Mouse (Mus musculus) embryonic stem cell, embryonic (primary cell): Measurements from ENCODE around the gene Apela.

Source experiments
- CTCF ChIA-PET, 4 experiments: fragments of 300-600 bp in 2 of 4; fragments of 350-600 bp in 2 of 4; sonication (Branson Sonifier 250); formaldehyde crosslinking; loops; one replicate each; lab custom pipeline; 2022; ENCODE audit warnings: inconsistent platforms in 2 of 4; lab: Charles Lee
- POLR2A ChIA-PET, 4 experiments: fragments of 300-600 bp in 2 of 4; fragments of 350-600 bp in 2 of 4; sonication (Branson Sonifier 250); formaldehyde crosslinking; loops; one replicate each; lab custom pipeline; 2022; ENCODE audit warnings: antibody characterized with exemption in 4 of 4, inconsistent platforms in 1 of 4; lab: Charles Lee

The Apela gene

DNA sequence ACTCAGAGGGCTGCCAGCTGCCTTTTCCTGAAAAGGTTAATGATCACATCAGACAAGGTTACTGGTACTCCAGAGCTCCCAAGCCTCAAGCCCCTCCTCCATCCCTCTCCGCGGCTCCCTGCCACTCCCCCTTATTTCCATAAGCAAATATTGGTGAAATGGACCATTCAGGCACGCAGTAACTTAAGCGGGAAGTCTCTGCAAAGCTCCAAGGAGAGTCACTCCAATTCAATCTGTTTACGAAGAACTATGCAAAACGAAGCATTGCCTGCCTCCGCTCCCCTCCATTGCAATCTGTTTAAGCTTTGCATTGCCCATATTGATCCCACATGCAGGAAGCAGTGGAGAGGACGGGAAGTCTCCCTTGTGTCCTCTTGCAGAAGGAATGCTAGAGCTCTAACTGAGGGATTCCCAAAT is at the start of gene Apela:
Apela (minus strand) TSS at position 220 of the 417 bp plus-strand sequence.
- ChIA-PET CTCF (interaction anchor here in 3 of 4 experiments (0.5 to 1.4 kb wide), 5 partner anchors 9 to 345 kb away, joined by 3 to 13 read pairs (median 3); no protein-coding TSS in a partner anchor), POLR2A (interaction anchor here (0.6 to 3.7 kb wide), 29 partner anchors 8 to 238 kb away, joined by 3 to 53 read pairs (median 4); no protein-coding TSS in a partner anchor)

DNA sequence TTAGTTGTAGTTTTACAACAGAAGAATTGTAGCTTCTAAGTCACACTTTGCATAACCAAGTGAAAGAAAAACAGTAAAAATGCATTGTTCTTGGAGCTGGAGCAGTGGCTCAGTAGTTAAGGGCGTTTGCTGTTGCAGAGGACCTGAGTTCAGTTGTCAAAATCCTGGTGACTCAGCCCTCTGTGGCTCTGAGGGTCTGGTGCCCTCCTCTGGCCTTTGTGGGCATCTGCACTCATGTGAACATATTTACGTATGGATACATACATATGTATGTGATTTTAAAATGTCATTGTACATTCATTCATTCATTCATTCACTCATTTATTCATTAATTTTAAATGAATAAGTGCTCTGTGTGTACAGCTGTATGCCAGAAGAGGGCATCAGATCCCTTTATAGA is 48.5 kb upstream of the Apela start:
- CTCF ChIA-PET, result interaction anchor here in 3 of 4 experiments (1.0 to 1.4 kb wide), 6 partner anchors 9 to 63 kb away, joined by 3 to 5 read pairs (median 4); partner anchors contain the start of gene Apela (in 1 of the 3)
- POLR2A ChIA-PET, result interaction anchor here in 1 of 4 experiments (0.7 kb wide), 1 partner anchor 63 kb away, joined by 3 read pairs; no protein-coding TSS in a partner anchor

DNA sequence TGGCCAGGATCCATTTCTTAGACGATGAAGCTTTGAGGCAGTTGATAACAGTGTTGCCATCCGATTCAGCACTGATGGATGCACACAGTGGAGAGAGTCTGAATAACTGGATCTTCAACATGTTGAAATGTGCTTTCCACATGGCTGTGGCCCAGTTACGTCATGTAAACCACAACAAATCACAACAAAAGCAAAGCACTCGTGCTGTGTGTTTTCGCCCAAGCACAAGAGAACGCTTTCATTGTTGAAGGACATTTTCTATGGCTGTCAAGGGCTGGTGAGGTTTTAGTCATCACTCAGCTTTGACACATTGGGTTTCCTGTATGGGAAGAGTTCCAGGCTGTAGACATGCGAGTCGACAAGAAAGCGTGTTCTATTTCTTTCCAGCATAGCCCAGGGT is 43.6 kb upstream of the Apela start:
- ChIA-PET CTCF (no interaction called here), POLR2A (no interaction called here)

DNA sequence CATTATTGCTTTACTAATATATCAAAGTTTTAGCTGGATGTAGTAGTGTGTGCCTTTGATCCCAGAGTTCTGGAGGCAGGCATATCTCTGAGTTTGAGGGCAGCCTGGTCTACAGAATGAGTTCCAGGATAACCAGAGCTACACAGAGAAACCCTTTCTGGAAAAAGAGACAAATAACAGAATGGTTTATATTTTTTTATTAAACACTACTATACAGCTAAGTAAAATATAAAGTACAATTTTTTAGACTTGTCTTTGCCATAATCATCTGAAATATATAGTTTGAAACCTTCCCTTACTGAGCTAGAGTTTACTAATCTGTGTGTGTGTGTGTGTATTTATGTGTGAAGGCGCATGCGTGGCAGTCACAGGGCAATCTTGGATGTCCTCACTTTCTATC is 37.6 kb upstream of the Apela start, which contains the start of gene Gm10663:
Gm10663 (plus strand) TSS at position 301 of the 400 bp plus-strand sequence.
- ChIA-PET POLR2A (interaction anchor here in 1 of 4 experiments (0.8 kb wide), 1 partner anchor 28 kb away, joined by 3 read pairs; no protein-coding TSS in a partner anchor), CTCF (interaction anchor here in 1 of 4 experiments (0.9 kb wide), 1 partner anchor 297 kb away, joined by 3 read pairs; no protein-coding TSS in a partner anchor)

DNA sequence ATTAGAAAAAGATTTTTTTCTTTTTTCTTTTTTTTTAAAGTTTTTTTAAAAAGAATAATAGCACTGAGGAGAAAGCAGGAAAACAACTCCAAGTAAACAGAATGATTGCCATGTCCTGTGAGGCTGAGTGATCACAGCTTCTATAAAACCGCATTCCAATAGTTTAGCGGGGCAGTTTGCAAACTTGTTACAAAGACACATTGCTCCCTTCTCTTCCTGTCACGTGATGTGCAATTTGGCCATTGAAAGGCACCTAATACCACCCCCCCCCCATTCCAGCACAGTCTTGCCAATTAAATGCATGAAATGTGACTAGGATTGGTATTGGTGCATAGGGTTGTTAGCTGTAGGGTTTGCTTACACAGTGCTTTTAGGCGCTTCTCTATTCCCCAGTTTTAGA is 33.9 kb upstream of the Apela start:
- CTCF ChIA-PET, result interaction anchor here in 2 of 4 experiments (0.6 to 0.7 kb wide), 2 partner anchors 12 to 91 kb away, joined by 3 read pairs; no protein-coding TSS in a partner anchor
- POLR2A ChIA-PET, result interaction anchor here in 2 of 4 experiments (0.7 to 1.7 kb wide), 5 partner anchors 8 to 37 kb away, joined by 3 to 5 read pairs (median 3); no protein-coding TSS in a partner anchor

DNA sequence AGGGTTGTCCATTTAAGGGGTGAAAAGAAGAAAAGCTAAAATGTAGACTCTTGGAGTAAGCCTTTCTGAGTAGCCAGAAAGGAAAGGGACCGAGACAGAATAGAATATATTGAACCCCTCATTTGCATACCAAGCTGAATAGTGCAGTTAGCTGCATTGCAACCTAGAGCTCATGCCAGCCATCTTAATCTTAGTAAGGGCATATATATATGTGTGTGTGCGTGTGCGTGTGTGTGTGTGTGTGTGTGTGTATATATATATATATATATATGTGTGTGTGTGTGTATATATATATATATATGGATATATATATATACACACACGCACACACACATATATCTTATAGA is 31.3 kb upstream of the Apela start:
- CTCF ChIA-PET, result interaction anchor here in 1 of 4 experiments (1.2 kb wide), 1 partner anchor 46 kb away, joined by 5 read pairs; no protein-coding TSS in a partner anchor
- POLR2A ChIA-PET, result interaction anchor here (0.6 to 2.2 kb wide), 15 partner anchors 16 to 1446 kb away, joined by 3 to 9 read pairs (median 4); partner anchors contain the start of gene Apela (in 2 of the 4)

DNA sequence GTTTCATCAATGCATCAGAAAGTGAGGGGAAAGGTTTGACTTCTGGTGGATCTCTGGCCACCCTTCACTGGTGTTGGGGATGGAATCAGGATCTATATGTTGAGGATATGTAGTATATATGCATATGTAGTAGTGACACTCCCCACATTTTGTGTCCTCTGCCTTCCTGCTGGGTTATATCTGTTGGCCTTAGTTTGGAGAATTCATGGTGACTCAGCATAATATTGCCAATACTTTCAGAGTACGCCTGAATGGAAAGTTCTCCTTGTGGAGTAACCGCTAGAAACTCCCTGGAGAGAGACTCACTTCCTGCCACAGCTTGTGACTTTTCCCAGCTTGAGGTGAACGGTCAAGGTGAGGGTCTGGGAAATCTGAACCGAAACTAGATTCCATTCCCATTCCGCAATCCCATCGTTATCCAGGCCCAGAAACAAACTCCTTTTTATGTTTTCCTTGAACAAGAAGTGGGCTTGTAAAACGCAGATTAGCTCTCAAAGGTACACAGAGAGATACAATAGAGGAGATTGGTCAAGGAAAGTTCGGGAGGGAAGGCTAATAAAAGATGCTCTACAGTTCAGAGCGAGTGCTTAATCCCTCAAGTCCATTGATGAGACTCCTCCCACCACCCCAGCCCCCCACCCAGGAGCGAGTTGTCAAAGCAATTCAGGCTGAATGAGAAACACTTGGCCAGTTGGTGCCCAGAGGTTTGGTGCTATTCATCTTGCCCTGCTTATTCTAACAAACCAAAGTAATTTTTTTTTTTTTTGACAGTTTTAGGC is 30.7 kb upstream of the Apela start:
- ChIA-PET CTCF (interaction anchor here in 2 of 4 experiments (0.6 to 1.2 kb wide), 2 partner anchors 38 to 45 kb away, joined by 3 to 5 read pairs; no protein-coding TSS in a partner anchor), POLR2A (interaction anchor here (0.6 to 5.1 kb wide), 19 partner anchors 8 to 1446 kb away, joined by 3 to 27 read pairs (median 4); partner anchors contain the start of gene Apela (in 2 of the 4))

DNA sequence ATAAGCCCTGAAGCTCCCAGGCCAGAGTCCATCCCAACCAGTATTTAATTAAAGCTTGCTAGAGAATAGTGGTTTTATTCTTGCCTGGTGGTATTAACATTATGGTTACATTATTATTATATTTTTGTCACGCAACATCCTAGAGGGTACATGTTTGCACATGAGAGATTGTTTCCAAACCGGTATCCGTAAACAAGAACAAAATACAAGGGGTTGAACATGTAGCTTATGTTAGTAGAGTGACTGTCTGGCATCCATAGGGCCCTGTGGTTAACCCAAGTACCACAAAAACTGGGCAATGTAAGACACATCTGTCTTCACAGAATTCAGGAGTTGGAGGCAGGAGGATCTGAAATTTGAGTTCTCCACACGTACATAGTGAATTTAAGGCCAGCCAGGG is 29.9 kb upstream of the Apela start:
- ChIA-PET CTCF (no interaction called here), POLR2A (interaction anchor here in 3 of 4 experiments (0.6 to 5.1 kb wide), 11 partner anchors 9 to 118 kb away, joined by 3 to 27 read pairs (median 4); partner anchors contain the start of gene Apela (in 1 of the 3))

DNA sequence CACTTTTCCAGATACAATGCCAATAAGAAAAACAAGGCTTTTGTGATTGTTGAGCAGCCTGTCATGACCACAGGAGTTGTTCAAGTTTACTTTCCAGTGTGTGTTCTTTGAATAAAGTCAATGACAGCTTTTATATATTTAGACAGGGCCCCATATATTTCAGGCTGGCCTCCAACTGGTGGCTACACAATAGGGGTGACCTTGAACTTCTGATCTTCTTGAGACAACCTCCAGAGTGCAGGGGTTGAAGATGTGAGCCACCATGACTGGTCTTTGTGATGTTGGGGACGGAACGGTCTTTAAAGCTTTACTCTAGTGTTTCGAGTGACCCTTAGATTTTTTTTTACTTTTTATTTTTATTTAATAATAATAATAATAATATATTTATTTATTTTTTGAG is 28.5 kb upstream of the Apela start:
- CTCF ChIA-PET, result no interaction called here
- POLR2A ChIA-PET, result interaction anchor here in 3 of 4 experiments (0.8 to 5.1 kb wide), 7 partner anchors 12 to 129 kb away, joined by 3 to 27 read pairs (median 8); partner anchors contain the start of gene Apela (in 1 of the 3)

DNA sequence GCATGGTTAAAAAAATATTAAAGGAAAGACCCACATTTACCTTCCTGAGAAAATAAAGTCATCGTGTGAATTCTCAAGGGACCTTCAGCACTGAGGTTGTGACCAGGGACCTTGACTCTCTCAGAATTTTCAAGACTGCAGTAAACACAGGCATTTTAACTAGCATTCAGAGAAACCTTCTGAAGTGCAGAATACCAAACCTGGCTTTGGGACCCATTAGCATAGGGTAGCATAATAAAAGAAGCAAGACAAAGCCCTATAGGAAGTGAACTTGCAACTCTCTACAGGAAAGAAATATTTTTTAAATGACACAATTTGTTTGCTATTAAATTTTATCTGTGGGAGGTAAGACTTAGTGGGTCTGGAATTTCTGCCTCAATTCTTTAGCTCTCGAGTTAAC is 26.9 kb upstream of the Apela start:
- POLR2A ChIA-PET, result interaction anchor here (0.5 to 5.1 kb wide), 26 partner anchors 8 to 1402 kb away, joined by 3 to 27 read pairs (median 4); partner anchors contain the start of gene Apela (in 3 of the 4)

DNA sequence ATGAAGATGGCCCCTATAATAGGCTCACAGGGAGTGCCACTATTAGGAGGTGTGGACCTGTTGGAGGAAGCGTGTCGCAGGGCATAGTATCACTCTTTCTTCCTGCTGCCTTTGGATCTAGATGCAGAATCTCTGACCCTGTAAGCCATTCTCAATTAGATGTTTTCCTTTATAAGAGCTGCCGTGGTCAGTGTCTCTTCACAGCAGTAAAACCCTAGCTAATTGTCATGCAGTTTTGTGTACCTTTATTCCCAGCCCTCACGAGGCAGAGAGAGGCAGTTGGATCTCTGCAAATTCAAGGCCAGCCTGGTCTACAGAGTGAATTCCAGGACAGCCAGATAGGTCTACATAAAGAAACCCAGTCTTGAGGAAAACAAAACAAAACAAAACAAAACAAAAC is 25.1 kb upstream of the Apela start:
- ChIA-PET POLR2A (interaction anchor here in 3 of 4 experiments (0.8 to 3.4 kb wide), 11 partner anchors 8 to 112 kb away, joined by 3 to 23 read pairs (median 5); partner anchors contain the start of gene Apela (in 1 of the 3)), CTCF (interaction anchor here in 1 of 4 experiments (1.0 kb wide), 1 partner anchor 24 kb away, joined by 4 read pairs; no protein-coding TSS in a partner anchor)

More for the DNA sequence above, 26.9 kb upstream of the Apela start:
- CTCF ChIA-PET, result interaction anchor here in 1 of 4 experiments (0.5 kb wide), 1 partner anchor 18 kb away, joined by 5 read pairs; no protein-coding TSS in a partner anchor

DNA sequence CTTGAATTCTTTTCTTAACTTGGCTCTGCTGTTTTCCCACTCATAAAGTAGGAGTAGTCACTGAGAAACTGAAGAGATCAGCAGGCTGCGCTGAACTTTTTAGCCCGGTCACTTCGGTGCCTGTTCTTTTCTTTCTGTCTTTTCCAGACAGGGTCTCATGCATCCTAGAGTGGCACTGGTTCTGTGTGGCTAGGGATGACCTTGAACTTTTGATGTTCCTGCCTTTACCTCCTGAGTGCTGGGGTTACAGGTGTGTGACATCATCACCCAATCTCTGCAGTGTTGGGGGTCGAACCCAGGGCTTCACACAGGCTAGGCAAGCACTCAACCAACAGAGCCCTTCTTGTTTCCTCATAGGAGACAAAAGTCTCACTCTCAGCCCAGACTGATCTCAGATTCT is 19.6 kb upstream of the Apela start:
- CTCF ChIA-PET, result no interaction called here
- POLR2A ChIA-PET, result interaction anchor here in 1 of 4 experiments (0.9 kb wide), 1 partner anchor 10 kb away, joined by 5 read pairs; no protein-coding TSS in a partner anchor

DNA sequence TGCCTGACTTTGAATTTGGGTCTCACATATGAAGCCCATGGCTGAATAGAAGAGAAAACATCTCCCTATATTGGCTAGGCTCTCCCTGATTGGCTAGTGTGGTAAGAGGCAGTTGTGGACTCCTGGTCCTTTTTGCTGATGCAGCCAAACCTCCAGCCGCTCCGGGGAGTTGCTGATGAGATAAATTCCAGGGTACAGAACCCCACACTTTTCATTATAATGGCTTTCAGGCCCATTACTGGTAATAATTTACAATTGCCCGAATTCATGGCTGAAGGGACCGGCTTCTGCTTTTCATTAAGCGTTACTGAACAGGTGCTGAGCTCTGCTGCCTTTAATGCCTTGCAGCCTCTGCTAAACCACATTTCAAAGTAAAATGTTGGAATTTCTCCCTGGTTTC is 16.8 kb upstream of the Apela start:
- POLR2A ChIA-PET, result interaction anchor here (0.6 to 3.2 kb wide), 20 partner anchors 8 to 107 kb away, joined by 3 to 19 read pairs (median 4); partner anchors contain the start of genes Apela (in 3 of the 4) and Tmem192 (in 1 of the 4)
- CTCF ChIA-PET, result no interaction called here

DNA sequence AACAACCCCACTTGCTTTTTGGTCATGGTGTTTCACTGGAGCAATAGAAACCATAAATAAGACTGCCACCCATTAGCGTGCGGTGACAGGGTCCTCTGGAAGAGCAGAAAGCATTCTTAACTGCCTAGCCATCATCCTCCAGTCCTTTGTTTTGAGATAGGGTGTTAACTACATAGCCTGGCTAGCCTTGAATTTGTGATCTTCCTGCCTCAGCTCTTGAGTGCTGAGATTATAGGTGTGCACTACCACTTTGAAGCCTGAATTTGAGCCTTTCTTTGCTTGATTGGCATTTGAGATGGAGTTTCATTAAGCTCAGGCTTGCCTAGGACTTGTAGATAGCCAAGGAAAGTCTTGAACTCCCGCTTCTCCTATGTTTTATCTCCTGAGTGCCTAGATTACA is 16.4 kb upstream of the Apela start:
- ChIA-PET CTCF (no interaction called here), POLR2A (interaction anchor here (0.6 to 3.2 kb wide), 21 partner anchors 8 to 106 kb away, joined by 3 to 19 read pairs (median 4); partner anchors contain the start of genes Apela (in 3 of the 4) and Tmem192 (in 1 of the 4))

DNA sequence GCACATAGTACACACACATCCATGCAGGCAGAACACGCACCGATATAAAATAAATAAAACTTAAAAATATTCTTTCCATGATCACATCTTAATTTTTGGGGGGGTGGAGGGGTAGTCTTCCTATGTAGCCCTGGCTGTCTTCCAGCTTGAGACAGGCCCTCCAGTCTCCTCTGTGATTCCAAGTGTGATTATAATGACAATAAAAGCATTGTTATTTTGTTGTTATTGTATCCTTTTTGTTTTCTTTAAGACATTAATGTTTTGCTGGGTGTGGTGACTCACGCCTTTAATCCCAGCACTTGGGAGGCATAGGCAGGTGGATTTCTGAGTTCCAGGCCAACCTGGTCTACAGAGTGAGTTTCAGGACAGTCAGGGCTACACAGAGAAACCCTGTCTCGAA is 10.7 kb upstream of the Apela start:
- ChIA-PET CTCF (interaction anchor here in 1 of 4 experiments (0.6 to 1.9 kb wide), 2 partner anchors 25 to 925 kb away, joined by 3 to 5 read pairs; no protein-coding TSS in a partner anchor), POLR2A (interaction anchor here in 3 of 4 experiments (0.5 to 5.2 kb wide), 22 partner anchors 10 to 334 kb away, joined by 3 to 53 read pairs (median 6); partner anchors contain the start of gene Apela (in 3 of the 3))

DNA sequence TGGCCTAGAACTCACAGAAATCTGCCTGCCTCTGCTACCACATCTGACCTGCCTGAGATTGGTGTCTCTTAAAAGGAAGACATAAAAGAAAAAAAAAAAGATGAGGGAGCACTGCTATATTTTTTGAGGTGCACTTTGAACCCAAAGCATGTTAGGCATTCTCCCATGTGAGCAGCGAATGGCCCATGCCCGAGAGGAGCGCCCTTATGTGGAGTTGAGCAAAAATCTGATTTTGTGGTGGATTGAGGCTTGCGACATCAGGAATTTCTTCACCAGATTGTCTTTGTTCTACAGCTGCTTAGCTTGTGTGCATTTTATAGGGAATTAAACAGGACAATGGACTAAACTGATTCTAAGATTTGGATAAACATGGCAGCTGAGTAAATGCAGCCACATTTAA is 10.1 kb upstream of the Apela start:
- ChIA-PET CTCF (interaction anchor here in 2 of 4 experiments (1.1 to 1.9 kb wide), 4 partner anchors 10 to 62 kb away, joined by 3 to 5 read pairs (median 4); partner anchors contain the start of gene Apela (in 1 of the 2)), POLR2A (interaction anchor here (0.6 to 5.2 kb wide), 31 partner anchors 9 to 334 kb away, joined by 3 to 53 read pairs (median 5); partner anchors contain the start of genes Apela (in 4 of the 4) and Gm10663 (in 1 of the 4))

DNA sequence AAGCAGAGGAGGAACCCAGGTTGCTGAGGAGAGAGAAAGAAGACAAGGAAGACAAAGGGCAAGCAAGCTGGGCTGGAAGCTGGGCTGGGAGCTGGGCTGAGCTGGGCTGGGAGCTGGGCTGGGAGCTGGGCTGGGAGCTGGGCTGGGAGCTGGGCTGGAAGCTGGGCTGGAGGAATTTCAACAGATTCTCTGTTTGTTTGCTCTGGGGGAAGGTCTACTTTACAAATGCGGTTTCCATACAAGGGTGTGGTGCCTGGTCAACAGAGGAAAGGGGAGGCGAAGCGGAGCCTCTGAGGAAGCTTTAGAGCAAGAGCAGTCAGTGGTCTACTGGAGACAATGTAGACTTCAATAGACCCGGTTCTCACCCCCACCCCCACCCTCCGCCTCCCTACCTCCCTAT is 9.4 kb upstream of the Apela start:
- ChIA-PET POLR2A (interaction anchor here (0.5 to 5.2 kb wide), 37 partner anchors 8 to 428 kb away, joined by 3 to 53 read pairs (median 5); partner anchors contain the start of genes Apela (in 4 of the 4) and Gm10663 (in 1 of the 4)), CTCF (interaction anchor here in 3 of 4 experiments (0.5 to 1.9 kb wide), 6 partner anchors 10 to 62 kb away, joined by 3 to 15 read pairs (median 4); partner anchors contain the start of gene Apela (in 1 of the 3))
